Mouse (Mus musculus) hematopoietic stem cell, adult 5-6 weeks (primary cell): ENCODE results near the gene Smim12. TPM values are rescaled to one million over a fixed set of nuclear protein-coding genes. Genes with fewer than 3 reads are reported as not detected.

Experiments used
- ATAC-seq, 2 experiments: fragments of 125-278 bp in 1 of 2; replicated peaks in 1 of 2; 2 replicates each; pipeline ENCODE4 v1.8.0; 2016 to 2017; ENCODE audit warnings: inconsistent platforms in 2 of 2, mild to moderate bottlenecking in 2 of 2, moderate number of reproducible peaks in 2 of 2, low read depth in 1 of 2, moderate TSS enrichment in 1 of 2; ENCODE audit not compliant: low FRiP score in 2 of 2, poor library complexity in 2 of 2, severe bottlenecking in 2 of 2, insufficient read depth in 1 of 2, low TSS enrichment in 1 of 2
- total RNA-seq: library from RNA; stranded (forward); fragments of 172-1452, 232-1000 nt; gene quantifications from 2 replicates; pipeline ENCODE4 v1.2.3, GENCODE M21; 2017

Gene Smim12
- total RNA-seq, 1 experiment from 2014 or later: 32.8 TPM

- no peak for ATAC-seq
Measured at GRCm38 (mm10) chr4:127278451-127279001, 34.9 kb downstream of the Smim12 start.

GRCm38 (mm10) chr4:127279241-127279640 is 35.7 kb downstream of the Smim12 start:
- no peak for ATAC-seq

- no peak for ATAC-seq
Measured at GRCm38 (mm10) chr4:127286907-127287306, 43.3 kb downstream of the Smim12 start.

GRCm38 (mm10) chr4:127289039-127289548 is 45.5 kb downstream of the Smim12 start:
- no peak for ATAC-seq

GRCm38 (mm10) chr4:127292631-127293030 is 49.0 kb downstream of the Smim12 start:
- no peak for ATAC-seq

Other genes starting within 250 kb of the Smim12 start
- gene Sfpq, start 222.5 kb upstream of the Smim12 start, total RNA-seq: 1,035 and 1,123 TPM in 2 replicates
- gene Zmym1, start 182.6 kb upstream of the Smim12 start, total RNA-seq: 21.9 and 28.0 TPM in 2 replicates
- gene Zmym6, start 166.4 kb upstream of the Smim12 start, total RNA-seq: 25.2 and 31.8 TPM in 2 replicates
- 12.0 and 27.9 TPM in 2 replicates for gene Tmem35b, start 120.1 kb upstream of the Smim12 start, total RNA-seq
- not detected in 2 replicates for gene Dlgap3, start 74.6 kb upstream of the Smim12 start, total RNA-seq
- not detected in 2 replicates for gene Gja4, start 70.3 kb downstream of the Smim12 start, total RNA-seq
- 2.9 and 4.0 TPM in 2 replicates for gene Gjb3, start 87.1 kb downstream of the Smim12 start, total RNA-seq
- not detected in 2 replicates for gene Gjb4, start 110.3 kb downstream of the Smim12 start, total RNA-seq
- gene Gjb5, start 114.4 kb downstream of the Smim12 start, total RNA-seq: not detected in 2 replicates